Mouse (Mus musculus) c-Kit-positive CD71-negative TER-119-negative erythroid progenitor cells, embryonic 14.5 days (primary cell): Measurements from ENCODE around the gene LTO1.

Experiments
- DNase-seq: peaks from one replicate; pipeline ENCODE4 v3.0.0-alpha.2; 2013; ENCODE audit warnings: low read depth

The LTO1 gene

DNA sequence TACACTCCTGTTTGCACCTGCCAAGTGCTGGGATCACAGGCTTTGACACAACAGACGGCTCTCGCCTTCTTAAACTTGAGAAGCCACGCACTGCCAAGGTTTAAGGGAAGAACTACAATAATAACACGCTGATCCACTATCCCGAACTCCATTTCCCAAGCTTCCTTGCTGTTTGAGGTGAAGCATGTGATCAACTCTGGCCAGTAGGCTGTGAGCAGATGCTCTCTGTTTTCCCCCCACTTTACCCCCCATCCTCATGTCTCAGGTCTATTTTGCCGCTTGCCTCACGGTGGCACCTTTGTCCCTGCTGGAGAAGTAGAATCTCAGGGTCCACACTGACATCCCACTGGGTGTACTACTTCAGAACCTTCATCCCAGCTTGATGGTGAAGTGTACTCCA is 6.2 kb upstream of the LTO1 start:
- no peak for DNase-seq

DNA sequence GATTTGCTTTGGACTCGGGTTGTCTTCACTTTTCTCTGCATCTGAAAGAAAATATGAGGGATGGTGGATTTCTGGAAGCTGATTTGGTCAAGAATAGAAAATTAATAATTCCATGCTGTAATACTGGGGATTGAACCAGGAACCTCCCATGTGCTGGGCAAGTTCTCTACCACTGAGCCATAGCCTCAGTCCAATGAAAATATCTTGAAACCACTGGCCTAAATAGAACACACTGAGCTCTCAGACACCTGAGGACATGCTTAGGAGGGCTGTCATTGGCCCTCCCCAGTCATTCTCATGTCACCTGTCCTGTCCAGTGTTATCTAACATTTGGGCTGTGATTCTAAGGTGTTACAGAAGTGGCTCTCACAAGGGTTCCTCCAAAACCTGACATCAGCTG is 3.8 kb upstream of the LTO1 start:
- no peak for DNase-seq

DNA sequence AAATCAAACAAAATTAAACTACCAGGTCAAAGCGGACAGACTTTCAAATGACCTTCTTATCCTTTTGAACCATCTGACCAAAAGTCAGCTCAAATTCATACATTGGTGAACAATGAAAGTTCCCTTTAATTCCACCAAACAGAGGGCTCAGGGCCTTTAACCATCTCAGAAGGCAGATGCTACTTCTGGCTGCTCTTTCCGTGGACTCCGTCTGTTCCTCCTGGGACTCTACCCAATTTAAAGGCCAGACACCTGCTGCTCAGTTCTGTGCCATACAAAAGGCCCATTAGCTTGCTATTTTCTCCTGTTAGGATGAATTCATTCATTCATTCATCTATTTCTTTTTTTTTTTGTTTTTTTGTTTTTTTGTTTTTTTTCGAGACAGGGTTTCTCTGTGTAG is 2.0 kb upstream of the LTO1 start:
- no peak for DNase-seq

- no peak for DNase-seq
These were observed 478 bp upstream of the LTO1 start for GRCm38 (mm10) chr7:144914296-144914947.

DNA sequence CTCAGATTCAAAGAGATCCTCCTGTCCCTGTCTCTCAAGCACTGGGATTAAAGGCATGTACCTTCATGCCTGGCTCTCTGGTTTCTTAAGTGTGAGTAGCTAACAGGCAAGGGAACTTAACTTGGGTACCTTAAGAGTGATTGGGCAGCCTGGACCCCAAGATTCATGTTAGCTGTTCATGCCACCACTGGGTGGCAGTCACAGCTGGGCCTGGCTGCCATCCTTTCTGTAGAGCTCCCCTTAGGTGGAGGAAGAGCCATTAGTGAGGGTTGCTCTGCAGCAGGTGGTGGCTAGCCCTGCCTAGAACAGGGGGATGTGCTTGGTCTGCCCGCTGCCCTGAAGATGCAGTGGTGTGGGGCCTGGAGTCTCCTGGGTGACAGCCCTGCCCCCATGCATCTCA is 3.9 kb downstream of the LTO1 start:
- DNase-seq, result no peak

- DNase-seq, result no peak
These were observed 12.7 kb downstream of the LTO1 start for GRCm38 (mm10) chr7:144927591-144927990.

GRCm38 (mm10) chr7:144928009-144928888 is 13.3 kb downstream of the LTO1 start:
- DNase-seq, result no peak

- DNase-seq, result no peak
These were observed 13.9 kb downstream of the LTO1 start for GRCm38 (mm10) chr7:144928889-144929210.

DNA sequence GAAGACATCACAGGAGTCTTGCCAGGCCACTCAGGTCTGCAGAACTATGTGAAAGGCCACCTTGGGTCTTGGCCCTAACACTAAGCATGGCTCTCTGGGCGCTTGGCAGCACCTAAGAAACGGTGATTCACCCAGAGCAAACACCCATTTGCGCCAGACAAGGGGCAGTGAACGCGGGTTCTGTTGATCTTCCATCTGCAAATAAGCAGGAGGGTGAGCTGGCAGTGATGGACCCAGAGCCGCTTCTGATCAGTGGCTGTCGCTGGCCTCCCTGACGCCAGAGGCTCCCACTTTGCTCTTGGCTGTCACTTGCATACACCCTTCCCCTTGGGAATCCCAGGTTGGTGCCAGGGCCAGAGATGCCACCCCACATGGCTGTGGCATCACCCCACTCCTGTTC is 14.6 kb downstream of the LTO1 start:
- DNase-seq, result no peak

GRCm38 (mm10) chr7:144929931-144930330 is 15.0 kb downstream of the LTO1 start:
- no peak for DNase-seq

GRCm38 (mm10) chr7:144931778-144932177 is 16.9 kb downstream of the LTO1 start:
- DNase-seq, result no peak

DNA sequence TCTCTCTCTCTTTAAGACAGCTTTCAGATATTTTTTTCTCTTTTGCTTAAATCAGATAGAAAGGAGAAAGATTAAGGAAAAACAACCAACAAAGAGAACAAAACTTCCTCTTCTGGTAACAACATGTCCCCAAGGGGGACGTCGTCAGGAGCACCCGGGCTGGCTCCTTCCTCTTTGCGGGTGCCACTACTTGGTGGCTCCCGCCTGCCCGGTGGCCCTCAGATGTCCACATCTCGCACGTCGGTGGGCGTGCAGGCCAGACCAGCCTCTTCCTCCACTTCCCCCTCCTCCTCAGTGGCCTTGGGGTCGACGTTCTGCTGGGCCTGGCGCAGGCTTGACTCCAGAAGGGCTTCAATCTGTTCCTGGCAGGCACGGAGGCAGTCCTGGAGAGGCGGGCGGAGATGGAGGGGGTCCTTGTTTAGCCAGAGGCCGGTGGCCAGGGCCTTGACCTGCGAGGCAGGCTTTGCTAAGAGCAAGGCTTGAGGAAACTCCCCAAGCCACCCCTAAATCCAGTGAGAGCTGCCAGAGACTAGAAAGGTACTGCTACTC is 17.6 kb downstream of the LTO1 start:
- no peak for DNase-seq

GRCm38 (mm10) chr7:144933336-144933735 is 18.4 kb downstream of the LTO1 start:
- DNase-seq, result no peak

DNA sequence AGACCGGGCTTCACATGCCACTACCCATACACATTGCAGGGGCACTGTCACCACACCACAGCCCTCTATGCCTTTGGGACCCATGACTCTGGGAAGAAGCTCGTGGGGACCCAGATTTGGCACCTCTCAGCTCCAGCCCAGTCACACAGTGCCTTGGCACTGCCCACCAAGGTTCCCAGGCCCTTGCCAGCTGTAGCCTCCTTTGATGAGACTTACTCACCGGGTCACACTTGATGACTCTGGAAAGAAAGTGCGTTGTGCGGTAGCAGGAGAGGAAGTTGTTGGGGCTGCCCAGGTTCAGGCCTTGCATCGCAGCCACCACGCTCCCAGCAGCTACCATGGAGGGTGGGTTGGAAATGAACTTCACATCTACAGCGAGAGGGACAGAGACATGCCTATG is 18.9 kb downstream of the LTO1 start:
- DNase-seq, result no peak

DNA sequence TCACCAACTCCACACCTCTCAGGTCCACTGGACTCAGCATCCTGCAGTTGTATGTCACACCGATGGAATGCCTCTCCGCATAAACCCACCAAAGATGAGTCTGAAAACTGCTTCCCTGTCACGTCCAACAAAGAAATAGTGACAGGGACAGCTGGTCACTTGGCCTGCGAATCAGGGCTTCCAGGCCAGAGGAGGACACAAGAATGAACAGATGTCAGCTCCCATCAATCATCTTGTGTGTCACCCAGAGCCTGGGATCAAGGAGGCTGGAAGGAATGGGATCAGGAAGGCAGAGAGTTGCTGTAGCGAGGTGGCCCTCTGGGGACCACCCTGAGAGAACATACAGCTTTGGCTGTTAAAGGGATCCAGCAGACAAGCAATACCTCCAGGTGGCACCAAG is 20.0 kb downstream of the LTO1 start:
- DNase-seq, result no peak

DNA sequence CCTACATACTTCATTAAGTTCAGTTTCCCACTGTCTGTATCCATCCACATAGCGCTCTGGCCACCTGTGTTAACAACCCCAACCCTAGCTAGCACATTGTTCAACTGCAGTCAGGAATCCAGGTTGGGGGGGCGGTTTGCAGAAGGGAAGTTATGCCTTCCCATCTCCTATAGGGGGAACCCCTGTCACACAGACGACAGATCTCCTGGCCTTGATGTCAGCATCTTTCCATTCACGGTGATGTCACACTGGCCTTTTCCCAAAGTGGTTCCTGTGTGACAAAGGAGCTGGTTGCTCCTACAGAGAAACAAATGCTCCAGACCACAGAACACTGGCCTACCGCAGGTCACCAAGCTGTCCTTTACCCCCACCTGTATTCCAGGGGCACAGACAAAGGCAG is 20.7 kb downstream of the LTO1 start:
- DNase-seq, result no peak

GRCm38 (mm10) chr7:144936311-144936880 is 21.5 kb downstream of the LTO1 start:
- DNase-seq, result no peak

GRCm38 (mm10) chr7:144937490-144937889 is 22.6 kb downstream of the LTO1 start:
- peak; percentile 81 for DNase-seq

DNA sequence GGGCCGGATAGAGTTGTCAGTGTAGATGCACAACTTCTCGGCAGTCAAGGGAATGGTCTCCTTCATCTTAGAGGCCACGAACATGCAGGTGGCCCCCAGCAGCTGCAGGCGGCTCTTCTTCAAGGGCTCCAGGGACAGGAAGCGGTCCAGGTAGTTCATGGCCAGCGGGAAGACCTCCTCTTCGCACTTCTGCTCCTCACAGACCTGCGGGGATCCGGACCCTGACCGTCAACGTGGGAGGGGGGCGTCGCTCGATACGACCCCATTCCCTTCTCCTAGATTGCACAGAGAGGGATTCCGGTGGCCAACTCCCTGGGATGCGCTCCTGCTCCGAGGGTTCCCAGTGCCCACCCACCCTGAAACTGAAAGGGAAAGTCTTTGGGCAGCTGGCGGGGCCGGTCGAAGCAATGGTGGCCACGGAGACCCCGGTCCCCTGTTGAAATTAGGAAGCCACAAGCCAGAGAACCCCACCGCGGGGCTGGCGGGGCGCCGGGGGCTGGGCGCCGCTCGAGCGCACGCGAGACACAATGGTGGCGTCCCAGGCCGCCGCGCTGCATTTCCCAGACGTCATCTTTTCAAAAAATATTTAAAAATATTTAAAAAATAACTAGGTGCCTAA is 23.1 kb downstream of the LTO1 start:
- DNase-seq, result no peak

GRCm38 (mm10) chr7:144938661-144939343 is 23.9 kb downstream of the LTO1 start:
- DNase-seq, result no peak

DNA sequence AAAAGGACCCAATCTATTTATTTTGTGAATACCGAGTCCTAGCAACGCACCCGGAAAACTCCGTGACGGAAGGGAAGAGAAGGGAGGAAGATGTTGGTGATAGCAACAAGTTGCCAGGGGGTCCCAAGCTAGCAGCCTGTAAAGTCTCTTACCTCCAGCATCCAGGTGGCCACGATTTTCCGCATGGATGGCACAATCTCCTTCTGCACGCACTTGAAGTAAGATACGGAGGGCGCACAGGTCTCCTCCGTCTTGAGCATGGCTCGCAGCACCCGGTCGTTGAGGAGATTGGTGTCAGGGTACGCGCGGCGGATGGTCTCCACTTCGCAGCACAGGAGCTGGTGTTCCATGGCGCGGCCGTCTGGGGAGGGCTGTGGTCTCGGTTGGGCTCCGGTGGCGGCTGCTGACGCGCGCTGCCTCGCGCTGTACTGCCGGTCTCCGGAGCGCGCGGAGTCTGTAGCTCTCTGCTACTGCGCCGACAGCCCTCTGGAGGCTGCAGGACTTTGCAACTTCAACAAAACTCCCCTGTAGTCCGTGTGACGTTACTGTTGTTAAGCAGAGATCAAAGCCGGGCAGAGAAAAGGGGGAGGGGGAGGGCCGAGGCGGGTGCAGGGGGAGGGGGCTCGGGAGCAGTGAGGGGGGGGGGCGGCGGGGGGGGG is 24.6 kb downstream of the LTO1 start, which contains the start of gene Ccnd1:
Ccnd1 (minus strand) TSS at position 582 of the 659 bp plus-strand sequence.
- no peak for DNase-seq
